Mouse (Mus musculus) heart, embryonic 14.5 days (tissue): ENCODE measurements around the gene Crabp1. TPM values are rescaled to one million over a fixed set of nuclear protein-coding genes. Genes with fewer than 3 reads are reported as not detected.

ENCODE experiments used
- ATAC-seq: fragments of 200-750 bp; cut with Nextera tagmentation; 2 replicates; pipeline ENCODE4 v1.8.0; 2017; ENCODE audit warnings: low read depth, moderate TSS enrichment; ENCODE audit not compliant: insufficient number of reproducible peaks, insufficient read depth, low FRiP score
- H3K27ac ChIP-seq, 2 experiments: fragments of 200-500 bp in 1 of 2; fragments of 300-500 bp in 1 of 2; sonication (generic) in 1 of 2; replicated peaks in 1 of 2; 2 replicates each; pipeline ENCODE4 v1.5.1; 2012 to 2014; ENCODE audit warnings: low read depth in 2 of 2, low read length in 2 of 2, control low read depth in 1 of 2, mild to moderate bottlenecking in 1 of 2, mixed read lengths in 1 of 2; ENCODE audit not compliant: control insufficient read depth in 1 of 2, insufficient read depth in 1 of 2
- H3K27me3 ChIP-seq: fragments of 300-500 bp; sonication (generic); 2 replicates; pipeline ENCODE4 v1.6.1; 2014; ENCODE audit warnings: mild to moderate bottlenecking, low read length, control low read depth; ENCODE audit not compliant: control insufficient read depth, insufficient read depth
- H3K36me3 ChIP-seq: fragments of 300-500 bp; sonication (generic); 2 replicates; pipeline ENCODE4 v1.6.1; 2014; ENCODE audit warnings: mild to moderate bottlenecking, control low read depth, low read length, mixed read lengths; ENCODE audit not compliant: control insufficient read depth, insufficient read depth
- H3K4me1 ChIP-seq, 2 experiments: fragments of 200-500 bp in 1 of 2; fragments of 300-500 bp in 1 of 2; sonication (generic) in 1 of 2; 2 replicates each; pipeline ENCODE4 v1.6.1; 2012 to 2014; ENCODE audit warnings: low read length in 2 of 2, control low read depth in 1 of 2, mixed read lengths in 1 of 2; ENCODE audit not compliant: control insufficient read depth in 2 of 2, insufficient read depth in 2 of 2
- H3K4me2 ChIP-seq: fragments of 300-500 bp; sonication (generic); 2 replicates; pipeline ENCODE4 v1.6.1; 2014; ENCODE audit warnings: mild to moderate bottlenecking, low read length
- H3K4me3 ChIP-seq, 2 experiments: fragments of 200-500 bp in 1 of 2; fragments of 300-500 bp in 1 of 2; sonication (generic) in 1 of 2; 2 replicates each; pipeline ENCODE4 v1.5.1; 2012 to 2014; ENCODE audit warnings: low read length in 2 of 2, mild to moderate bottlenecking in 2 of 2, control low read depth in 1 of 2, low read depth in 1 of 2, moderate library complexity in 1 of 2; ENCODE audit not compliant: control insufficient read depth in 1 of 2, insufficient read depth in 1 of 2
- H3K9ac ChIP-seq: fragments of 300-500 bp; sonication (generic); 2 replicates; pipeline ENCODE4 v1.6.1; 2014; ENCODE audit warnings: mild to moderate bottlenecking, low read length
- H3K9me3 ChIP-seq: fragments of 300-500 bp; sonication (generic); 2 replicates; pipeline ENCODE4 v1.6.1; 2016; ENCODE audit warnings: low read length, control low read depth; ENCODE audit not compliant: control insufficient read depth
- WGBS: fragments of 180-500 bp; shearing (Covaris S2); extraction: QIAGEN DNeasy Blood & Tissue Kit; methylation state at CpG from one replicate; pipeline ENCODE4 v1.1.7; 2014; 5-methylcytosine and 5-hydroxymethylcytosine counted together
- polyA plus RNA-seq: library from polyadenylated mRNA; unstranded; fragments of >200 nt; fragmentation: Nextera tagmentation; extraction: Ambion mirVana; gene quantifications from 2 replicates; pipeline ENCODE4 v1.2.1, GENCODE M21; 2014

Crabp1 gene
- polyA plus RNA-seq, 1 experiment from 2014 or later, result 13.8 TPM

GRCm38 (mm10) chr9:54801460-54801961 lies 37.0 kb downstream of the Crabp1 start:
- Histone ChIP-seq H3K9me3 (no peaks in the 10 kb centered on the region), H3K27me3 (0 out of 2 replicates have a peak, but pooled peaks cover 6% of the 10 kb centered on the region), H3K27ac (no peak overlapping the region), H3K4me2 (no peak overlapping the region), H3K4me1 (no peaks in the 10 kb centered on the region), H3K36me3 (no peaks in the 10 kb centered on the region), H3K4me3 (no peak overlapping the region), H3K9ac (no peak overlapping the region)
- no peak for ATAC-seq
- WGBS, result 52% methylated on average over 10 of the region's 10 CpGs

- no peak overlapping the region for H3K4me3 ChIP-seq
- no peak overlapping the region for H3K27ac ChIP-seq
- H3K36me3 ChIP-seq, result no peaks in the 10 kb centered on the region
- H3K4me2 ChIP-seq, result no peak overlapping the region
- no peak for ATAC-seq
- 67% methylated on average over 6 of the region's 6 CpGs for WGBS
- H3K27me3 ChIP-seq, result 0 out of 2 replicates have a peak, but pooled peaks cover 6% of the 10 kb centered on the region
- H3K9ac ChIP-seq, result no peak overlapping the region
- no peaks in the 10 kb centered on the region for H3K4me1 ChIP-seq
- no peaks in the 10 kb centered on the region for H3K9me3 ChIP-seq
These were observed 38.5 kb downstream of the Crabp1 start for GRCm38 (mm10) chr9:54802749-54803679.

GRCm38 (mm10) chr9:54804351-54804750 lies 39.8 kb downstream of the Crabp1 start:
- no peak for ATAC-seq

GRCm38 (mm10) chr9:54807761-54808160 lies 43.2 kb downstream of the Crabp1 start:
- WGBS, result 74% methylated on average over 4 of the region's 4 CpGs
- Histone ChIP-seq H3K9ac (no peak overlapping the region), H3K4me1 (no peaks in the 10 kb centered on the region), H3K9me3 (no peaks in the 10 kb centered on the region), H3K4me3 (no peak overlapping the region), H3K4me2 (no peak overlapping the region), H3K27ac (no peak overlapping the region), H3K27me3 (no peaks in the 10 kb centered on the region), H3K36me3 (no peaks in the 10 kb centered on the region)
- no peak for ATAC-seq

More at GRCm38 (mm10) chr9:54804351-54804750, 39.8 kb downstream of the Crabp1 start:
- no peak overlapping the region for H3K27ac ChIP-seq
- no peaks in the 10 kb centered on the region for H3K27me3 ChIP-seq
- no peak overlapping the region for H3K9ac ChIP-seq
- no peaks in the 10 kb centered on the region for H3K9me3 ChIP-seq
- H3K36me3 ChIP-seq, result no peaks in the 10 kb centered on the region
- 68% methylated on average over 5 of the region's 5 CpGs for WGBS
- no peak overlapping the region for H3K4me2 ChIP-seq
- H3K4me3 ChIP-seq, result no peak overlapping the region
- H3K4me1 ChIP-seq, result no peaks in the 10 kb centered on the region

- no peak overlapping the region for H3K4me2 ChIP-seq
- WGBS, result 48% methylated on average over 4 of the region's 4 CpGs
- no peaks in the 10 kb centered on the region for H3K4me1 ChIP-seq
- H3K27ac ChIP-seq, result no peak overlapping the region
- H3K27me3 ChIP-seq, result no peaks in the 10 kb centered on the region
- H3K9ac ChIP-seq, result no peak overlapping the region
- no peaks in the 10 kb centered on the region for H3K9me3 ChIP-seq
- H3K36me3 ChIP-seq, result no peaks in the 10 kb centered on the region
- ATAC-seq, result no peak
- no peak overlapping the region for H3K4me3 ChIP-seq
These were observed 45.4 kb downstream of the Crabp1 start for GRCm38 (mm10) chr9:54809953-54810352.

- Histone ChIP-seq H3K9me3 (no peaks in the 10 kb centered on the region), H3K27ac (no peak overlapping the region), H3K36me3 (no peaks in the 10 kb centered on the region), H3K27me3 (peaks cover 23% of the 10 kb centered on the region), H3K4me2 (no peak overlapping the region), H3K9ac (no peak overlapping the region), H3K4me1 (no peaks in the 10 kb centered on the region), H3K4me3 (no peak overlapping the region)
- ATAC-seq, result no peak
- 68% methylated on average over 10 of the region's 10 CpGs for WGBS
These were observed 52.1 kb downstream of the Crabp1 start for GRCm38 (mm10) chr9:54816508-54817201.

GRCm38 (mm10) chr9:54821442-54822100 lies 57.0 kb downstream of the Crabp1 start:
- no peaks in the 10 kb centered on the region for H3K4me1 ChIP-seq
- H3K4me2 ChIP-seq, result no peak overlapping the region
- H3K36me3 ChIP-seq, result no peaks in the 10 kb centered on the region
- no peak for ATAC-seq
- peaks cover 23% of the 10 kb centered on the region for H3K27me3 ChIP-seq
- no peaks in the 10 kb centered on the region for H3K9me3 ChIP-seq
- no peak overlapping the region for H3K9ac ChIP-seq
- no peak overlapping the region for H3K4me3 ChIP-seq
- no peak overlapping the region for H3K27ac ChIP-seq
- 56% methylated on average over 5 of the region's 5 CpGs for WGBS
